Mouse (Mus musculus) kidney, embryonic 14.5 days (tissue): ENCODE measurements around the gene 1700001P01Rik. TPM values are rescaled to one million over a fixed set of nuclear protein-coding genes. Genes with fewer than 3 reads are reported as not detected.

Experiments
- ATAC-seq: fragments of 200-750 bp; cut with Nextera tagmentation; 2 replicates; pipeline ENCODE4 v1.8.0; 2017; ENCODE audit warnings: moderate number of reproducible peaks, mild to moderate bottlenecking, moderate TSS enrichment, moderate library complexity; ENCODE audit not compliant: low FRiP score, low TSS enrichment
- H3K27ac ChIP-seq: fragments of 300-500 bp; sonication (generic); 2 replicates; pipeline ENCODE4 v1.5.1; 2014; ENCODE audit warnings: low read depth, mild to moderate bottlenecking, low read length, moderate library complexity, mixed read lengths
- H3K27me3 ChIP-seq: fragments of 300-500 bp; sonication (generic); 2 replicates; pipeline ENCODE4 v1.6.1; 2014; ENCODE audit warnings: mild to moderate bottlenecking, low read length; ENCODE audit not compliant: control insufficient read depth, insufficient read depth
- H3K36me3 ChIP-seq: fragments of 300-500 bp; sonication (generic); 2 replicates; pipeline ENCODE4 v1.6.1; 2014; ENCODE audit warnings: low read length, mixed read lengths; ENCODE audit not compliant: control insufficient read depth, insufficient read depth
- H3K4me1 ChIP-seq: fragments of 300-500 bp; sonication (generic); 2 replicates; pipeline ENCODE4 v1.6.1; 2014; ENCODE audit warnings: low read length, mixed read lengths; ENCODE audit not compliant: control insufficient read depth, insufficient read depth
- H3K4me2 ChIP-seq: fragments of 300-500 bp; sonication (generic); replicated peaks from 2 replicates; pipeline ENCODE4 v1.6.1; 2014; ENCODE audit warnings: low read depth, mild to moderate bottlenecking, low read length
- H3K4me3 ChIP-seq: fragments of 300-500 bp; sonication (generic); 2 replicates; pipeline ENCODE4 v1.5.1; 2014; ENCODE audit warnings: mild to moderate bottlenecking, low read length
- H3K9ac ChIP-seq: fragments of 300-500 bp; sonication (generic); 2 replicates; pipeline ENCODE4 v1.6.1; 2014; ENCODE audit warnings: low read depth, mild to moderate bottlenecking, low read length, moderate library complexity
- H3K9me3 ChIP-seq: fragments of 300-500 bp; sonication (generic); 2 replicates; pipeline ENCODE4 v1.6.1; 2016; ENCODE audit warnings: low read length; ENCODE audit not compliant: control insufficient read depth
- WGBS: fragments of 180-500 bp; shearing (Covaris S2); extraction: QIAGEN DNeasy Blood & Tissue Kit; methylation state at CpG from one replicate; pipeline ENCODE4 v1.1.7; 2014; 5-methylcytosine and 5-hydroxymethylcytosine counted together
- polyA plus RNA-seq: library from polyadenylated mRNA; unstranded; fragments of >200 nt; fragmentation: Nextera tagmentation; extraction: Ambion mirVana; gene quantifications from 2 replicates; pipeline ENCODE4 v1.2.1, GENCODE M21; 2014

1700001P01Rik gene
- polyA plus RNA-seq, 1 experiment from 2014 or later, result not detected

- Histone ChIP-seq H3K4me2 (no peak overlapping the region), H3K4me3 (no peak overlapping the region), H3K9me3 (no peaks in the 10 kb centered on the region), H3K27ac (no peak overlapping the region), H3K4me1 (no peaks in the 10 kb centered on the region), H3K27me3 (no peaks in the 10 kb centered on the region), H3K36me3 (no peaks in the 10 kb centered on the region), H3K9ac (no peak overlapping the region)
- WGBS, result 87% methylated on average over 5 of the region's 5 CpGs
- ATAC-seq, result no peak
Observed at GRCm38 (mm10) chr11:97789727-97790126, 14.0 kb upstream of the 1700001P01Rik start.

DNA sequence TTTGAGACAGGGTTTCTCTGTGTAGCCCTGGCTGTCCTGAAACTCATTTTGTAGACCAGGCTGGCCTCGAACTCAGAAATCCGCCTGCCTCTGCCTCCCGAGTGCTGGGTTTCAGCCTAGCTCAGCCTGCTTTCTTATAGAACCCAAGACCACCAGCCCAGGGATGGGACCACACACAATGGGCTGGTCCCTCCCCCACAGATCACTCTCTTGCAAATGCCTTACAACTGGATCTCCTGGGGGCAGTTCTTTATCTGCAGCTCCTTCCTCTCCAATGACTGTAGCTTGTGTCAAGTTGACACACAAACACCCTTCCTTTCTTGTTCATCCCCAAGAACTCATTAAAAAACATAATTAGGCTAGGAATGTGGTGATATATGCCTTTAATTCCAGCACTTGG, 12.2 kb upstream of the 1700001P01Rik start:
- Histone ChIP-seq H3K27ac (no peak overlapping the region), H3K27me3 (no peaks in the 10 kb centered on the region), H3K9ac (no peak overlapping the region), H3K9me3 (no peaks in the 10 kb centered on the region), H3K4me2 (no peak overlapping the region), H3K36me3 (no peaks in the 10 kb centered on the region), H3K4me3 (no peak overlapping the region), H3K4me1 (no peaks in the 10 kb centered on the region)
- WGBS, result 90% methylated on average over 3 of the region's 3 CpGs
- no peak for ATAC-seq

DNA sequence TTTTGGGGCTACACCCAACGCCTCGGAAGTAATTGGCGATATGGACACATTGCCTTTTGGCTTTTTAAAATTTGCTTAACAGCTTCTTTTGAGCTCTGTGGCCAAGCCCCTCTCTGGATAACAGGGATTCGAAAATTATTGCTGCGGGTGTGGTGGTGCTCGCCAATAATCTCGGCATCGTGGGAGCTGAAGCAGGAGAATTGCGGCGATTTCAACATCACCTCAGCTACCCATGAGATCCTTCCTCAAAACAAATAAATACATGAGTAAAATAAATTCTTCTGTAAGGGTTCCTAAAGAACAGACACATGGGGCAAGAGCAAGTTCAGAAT, 6.8 kb upstream of the 1700001P01Rik start:
- Histone ChIP-seq H3K27ac (peak overlapping the region; percentile 91; the same call in 1 of the 2 replicates), H3K4me1 (peaks cover 15% of the 10 kb centered on the region; the same call in 1 of the 2 replicates), H3K27me3 (no peaks in the 10 kb centered on the region), H3K9ac (peak overlapping the region; percentile 98), H3K4me2 (peak overlapping the region; percentile 68), H3K4me3 (peak overlapping the region; percentile 94), H3K36me3 (peaks cover 38% of the 10 kb centered on the region), H3K9me3 (no peaks in the 10 kb centered on the region)
- ATAC-seq, result no peak
- WGBS, result 0% methylated on average over 10 of the region's 10 CpGs

DNA sequence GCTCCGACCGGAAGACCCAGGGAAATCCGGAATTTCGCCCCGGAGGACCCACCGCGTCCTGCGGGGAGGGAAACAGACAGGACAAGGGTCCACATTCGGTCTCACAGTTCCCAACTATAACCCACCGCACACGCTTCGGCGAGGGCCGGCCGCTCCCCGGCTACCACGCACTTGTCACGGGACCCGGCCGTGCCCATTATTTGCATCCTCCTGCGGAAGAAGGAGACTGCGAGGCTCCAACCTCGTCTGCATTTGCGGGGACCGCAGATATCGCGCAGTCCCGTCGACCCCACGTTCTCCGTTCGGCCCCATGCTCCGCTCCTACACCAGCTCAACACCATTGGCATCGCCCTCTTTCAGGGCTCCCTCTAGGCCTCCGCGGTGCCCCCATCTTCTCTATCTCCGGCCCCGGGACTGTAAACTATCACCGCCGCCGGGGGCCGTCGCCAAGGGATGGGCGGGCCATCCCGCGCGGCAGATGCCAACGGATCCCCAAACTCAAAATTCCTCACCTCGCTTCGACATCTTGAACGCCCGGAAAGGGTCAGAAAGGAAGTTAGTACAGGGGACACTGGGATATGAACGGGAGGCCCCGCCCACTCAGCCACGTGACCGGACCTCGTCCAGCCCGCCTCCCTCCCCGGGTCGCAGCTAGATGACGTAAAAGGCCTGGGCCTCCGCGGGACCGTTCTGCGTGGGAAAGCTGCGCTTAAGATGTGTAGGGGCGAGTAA, 6.3 kb upstream of the 1700001P01Rik start, which contains the start of gene Rpl23:
Gene Rpl23 (minus strand): TSS at position 606 of the 732 bp plus-strand sequence.
- Histone ChIP-seq H3K4me1 (peaks cover 15% of the 10 kb centered on the region; the same call in 1 of the 2 replicates), H3K36me3 (peaks cover 43% of the 10 kb centered on the region), H3K4me3 (peak within 1 kb of the TSS; percentile 94), H3K9me3 (no peaks in the 10 kb centered on the region), H3K27me3 (no peaks in the 10 kb centered on the region), H3K4me2 (peak within 1 kb of the TSS; percentile 68), H3K9ac (peak within 1 kb of the TSS; percentile 98), H3K27ac (peak within 1 kb of the TSS; percentile 91)
- peak; percentile 96 for ATAC-seq
- WGBS, result 1% methylated on average over 67 of the region's 67 CpGs

DNA sequence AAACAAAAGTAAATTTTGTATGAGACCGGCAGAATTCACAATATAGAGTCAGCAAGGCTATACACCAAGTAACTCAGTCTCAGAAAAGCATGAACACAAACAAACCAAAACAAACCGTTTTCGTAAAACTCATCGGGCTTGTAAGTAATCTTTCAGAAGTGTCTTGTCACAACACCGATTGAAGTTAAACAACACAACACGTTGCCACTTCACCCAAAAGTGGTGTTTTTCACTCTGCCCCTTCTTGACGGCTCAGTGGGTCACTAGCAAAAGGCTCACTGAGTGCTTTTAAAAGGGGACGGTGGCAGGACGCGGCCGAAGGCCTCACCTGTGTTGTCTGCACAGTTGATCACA, 5.7 kb upstream of the 1700001P01Rik start:
- Histone ChIP-seq H3K4me2 (peak overlapping the region; percentile 59), H3K9me3 (no peaks in the 10 kb centered on the region), H3K9ac (peak overlapping the region; percentile 98), H3K4me3 (peak overlapping the region; percentile 94), H3K36me3 (peaks cover 48% of the 10 kb centered on the region), H3K4me1 (peaks cover 15% of the 10 kb centered on the region; the same call in 1 of the 2 replicates), H3K27ac (peak overlapping the region; percentile 91), H3K27me3 (no peaks in the 10 kb centered on the region)
- no peak for ATAC-seq
- 1% methylated on average over 11 of the region's 11 CpGs for WGBS

GRCm38 (mm10) chr11:97779968-97780701, 4.4 kb upstream of the 1700001P01Rik start:
- Histone ChIP-seq H3K4me3 (peak overlapping the region; percentile 94; the same call in 1 of the 2 replicates), H3K27me3 (no peaks in the 10 kb centered on the region), H3K4me1 (peaks cover 15% of the 10 kb centered on the region; the same call in 1 of the 2 replicates), H3K27ac (no peak overlapping the region), H3K9me3 (no peaks in the 10 kb centered on the region), H3K4me2 (peak overlapping the region; percentile 59), H3K9ac (peak overlapping the region; percentile 98; the same call in 1 of the 2 replicates), H3K36me3 (peaks cover 57% of the 10 kb centered on the region)
- 85% methylated on average over 2 of the region's 2 CpGs for WGBS
- ATAC-seq, result no peak

GRCm38 (mm10) chr11:97778918-97779317, 3.2 kb upstream of the 1700001P01Rik start:
- Histone ChIP-seq H3K9ac (no peak overlapping the region), H3K36me3 (peaks cover 57% of the 10 kb centered on the region), H3K4me3 (no peak overlapping the region), H3K4me2 (no peak overlapping the region), H3K9me3 (no peaks in the 10 kb centered on the region), H3K27me3 (no peaks in the 10 kb centered on the region), H3K27ac (no peak overlapping the region), H3K4me1 (peaks cover 15% of the 10 kb centered on the region; the same call in 1 of the 2 replicates)
- 100% methylated on average over 1 of the region's 1 CpGs for WGBS
- ATAC-seq, result no peak

DNA sequence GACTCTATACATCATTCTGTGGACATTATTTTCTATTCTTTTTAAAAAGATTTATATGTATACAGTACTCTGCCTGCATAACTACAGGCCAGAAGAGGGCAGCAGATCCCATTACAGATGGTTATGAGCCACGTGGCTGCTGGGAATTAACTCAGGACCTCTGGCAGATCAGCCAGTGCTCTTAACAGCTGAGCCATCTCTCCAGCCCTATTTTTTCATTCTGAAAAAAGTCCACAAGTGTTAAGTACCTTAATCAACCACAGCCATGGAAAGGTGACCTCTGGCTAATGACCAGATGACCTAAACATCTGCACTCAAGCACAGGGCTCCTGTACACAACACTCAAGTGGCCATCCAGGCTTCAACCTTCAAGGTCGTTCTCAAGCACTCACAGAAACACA, 1.4 kb upstream of the 1700001P01Rik start:
- Histone ChIP-seq H3K4me2 (no peak overlapping the region), H3K4me1 (peaks cover 15% of the 10 kb centered on the region; the same call in 1 of the 2 replicates), H3K27ac (no peak overlapping the region), H3K9ac (no peak overlapping the region), H3K4me3 (no peak overlapping the region), H3K27me3 (no peaks in the 10 kb centered on the region), H3K36me3 (peaks cover 57% of the 10 kb centered on the region), H3K9me3 (no peaks in the 10 kb centered on the region)
- peak; percentile 10 for ATAC-seq
- WGBS, result 45% methylated on average over 2 of the region's 2 CpGs
